Mouse (Mus musculus) myocyte (in vitro differentiated cells): Measurements from ENCODE around the gene Qtrt1.

Experiments
- MAX ChIP-seq: IDR thresholded peaks from one replicate; pipeline ENCODE4 v1.6.1; 2011; ENCODE audit warnings: low read depth, mild to moderate bottlenecking, control low read depth
- MYOD1 ChIP-seq, 3 experiments: IDR thresholded peaks; one replicate each; pipeline ENCODE4 v1.6.1; 2011; ENCODE audit warnings: control low read depth in 2 of 3, low read depth in 2 of 3, mild to moderate bottlenecking in 2 of 3, moderate library complexity in 1 of 3; ENCODE audit not compliant: insufficient read length in 2 of 3, control insufficient read depth in 1 of 3
- POLR2A ChIP-seq: IDR thresholded peaks from one replicate; pipeline ENCODE4 v1.6.1; 2011; ENCODE audit warnings: low read depth, mild to moderate bottlenecking, control low read depth, moderate library complexity; ENCODE audit not compliant: insufficient read length
- REST ChIP-seq: IDR thresholded peaks from one replicate; pipeline ENCODE4 v1.6.1; 2011; ENCODE audit warnings: mild to moderate bottlenecking, control low read depth, moderate library complexity; ENCODE audit not compliant: insufficient read depth, insufficient read length
- SRF ChIP-seq: IDR thresholded peaks from one replicate; pipeline ENCODE4 v1.6.1; 2011; ENCODE audit warnings: low read depth; ENCODE audit not compliant: control insufficient read depth, insufficient read length
- USF1 ChIP-seq: IDR thresholded peaks from one replicate; pipeline ENCODE4 v1.6.1; 2011; ENCODE audit warnings: low read depth, mild to moderate bottlenecking, control low read depth, moderate library complexity

GRCm38 (mm10) chr9:21367357-21368111 lies 44.1 kb upstream of the Qtrt1 start, which contains the start of gene Ilf3:
- TF ChIP-seq POLR2A (peak; percentile 77), USF1 (peak; percentile 96), MYOD1 (IDR thresholded peaks at IDR 0.05; ENCODE audit: control insufficient read depth in 1 of 3, insufficient read length in 2 of 3, low read depth in 2 of 3) (no peak), MAX (no peak), SRF (peak; percentile 60), REST (no peak)
